26 mouse cellular contexts compared by ENCODE assay signal in genomic region chr2:138838846-138839245, GRCm38 (mm10).
DNase-seq lines count a peak whose midpoint lies in the region; ATAC-seq and TF ChIP-seq lines count a peak whose summit lies in the region.
"Had no signal": no experiment of that assay in that cellular context is flagged by ENCODE, and none has a peak within 500 bp of the region (broad histone marks: within the 10 kb centered on the region; RNA-seq: fewer than 3 reads in every experiment).

No protein-coding gene starts in this region.

- H3K9me3 ChIP-seq in hindbrain, embryonic 11.5 days (ENCODE audit: control insufficient read depth, low read length): no peaks in the 10 kb centered on the region
- H3K9me3 ChIP-seq in hindbrain, embryonic 16.5 days (ENCODE audit: control insufficient read depth, low read length): no peaks in the 10 kb centered on the region
- H3K9me3 ChIP-seq: embryonic facial prominence, embryonic 13.5 days; embryonic facial prominence, embryonic 15.5 days; forebrain, embryonic 10.5 days; forebrain, embryonic 12.5 days had no signal

- no peaks in the 10 kb centered on the region for H3K36me3 ChIP-seq in hindbrain, embryonic 11.5 days (ENCODE audit: control insufficient read depth, insufficient read depth, low read length)
- no peaks in the 10 kb centered on the region for H3K36me3 ChIP-seq in hindbrain, embryonic 16.5 days (ENCODE audit: control insufficient read depth, insufficient read depth, low read length)
- H3K36me3 ChIP-seq: embryonic facial prominence, embryonic 13.5 days; embryonic facial prominence, embryonic 15.5 days; forebrain, embryonic 10.5 days; forebrain, embryonic 12.5 days; G1E had no signal

- ATAC-seq in hindbrain, embryonic 11.5 days (ENCODE audit: low FRiP score): 0 out of 2 replicates have a peak, but pooled peaks have one; percentile 27
- ATAC-seq in hindbrain, embryonic 16.5 days: no peak
- ATAC-seq: CD4-positive, CD25-positive, alpha-beta regulatory T cell, adult 4 months; forebrain, embryonic 14.5 days; forebrain, embryonic 16.5 days; Patski had no signal

- H3K9ac ChIP-seq in hindbrain, embryonic 11.5 days (ENCODE audit: low read depth, low read length): no peak overlapping the region
- H3K9ac ChIP-seq in hindbrain, embryonic 16.5 days (ENCODE audit: low read depth, low read length): no peak overlapping the region
- H3K9ac ChIP-seq: embryonic facial prominence, embryonic 13.5 days; embryonic facial prominence, embryonic 15.5 days; forebrain, embryonic 12.5 days had no signal

- 44% methylated on average over 3 of the region's 3 CpGs for WGBS in hindbrain, embryonic 11.5 days
- 29% methylated on average over 3 of the region's 3 CpGs for WGBS in hindbrain, embryonic 16.5 days

- no peaks in the 10 kb centered on the region for H3K4me1 ChIP-seq in hindbrain, embryonic 11.5 days (replicated peaks; ENCODE audit: control insufficient read depth, insufficient read depth, low read length)
- H3K4me1 ChIP-seq in hindbrain, embryonic 16.5 days (ENCODE audit: control insufficient read depth, insufficient read depth, low read depth, low read length): no peaks in the 10 kb centered on the region
- H3K4me1 ChIP-seq: embryonic facial prominence, embryonic 13.5 days; embryonic facial prominence, embryonic 15.5 days; forebrain, embryonic 10.5 days; forebrain, embryonic 12.5 days had no signal

- TF ChIP-seq POLR2A in brain, embryonic 14.5 days (IDR thresholded peaks at IDR 0.05; ENCODE audit: borderline replicate concordance, extremely low read depth, insufficient read depth, insufficient read length, poor library complexity, severe bottlenecking): no peak

- H3K4me2 ChIP-seq in hindbrain, embryonic 11.5 days (replicated peaks; ENCODE audit: low read depth, low read length): no peak overlapping the region
- no peak overlapping the region for H3K4me2 ChIP-seq in hindbrain, embryonic 16.5 days (ENCODE audit: low read length)
- H3K4me2 ChIP-seq: embryonic facial prominence, embryonic 13.5 days; embryonic facial prominence, embryonic 15.5 days; forebrain, embryonic 12.5 days had no signal

- DNase-seq in cerebellum, postnatal 10 days: peak; percentile 25 to 56
- no peak for DNase-seq in cerebellum, postnatal 4 days (ENCODE audit: low spot score in 2 of 2)
- DNase-seq in hindbrain, embryonic 11.5 days (ENCODE audit: low spot score): no peak
- DNase-seq in R1 (ENCODE audit: low read depth, low spot score): peak; percentile 4
- peak; percentile 28 for DNase-seq in brain, embryonic 14.5 days (ENCODE audit: low read depth)
- no peak for DNase-seq in urinary bladder, postnatal 4 days (ENCODE audit: low spot score in 2 of 2)
- DNase-seq: adrenal gland, adult 2 months; adrenal gland, postnatal 10 days; adrenal gland, postnatal 25 days; B cell, adult 2 months; cerebellum, adult 11 months; cerebellum, adult 18-20 months; cerebellum, adult 9-10 months; embryo, embryonic 11 days had no signal

- H3K4me3 ChIP-seq in hindbrain, embryonic 11.5 days (ENCODE audit: low read depth, low read length): no peak overlapping the region
- no peak overlapping the region for H3K4me3 ChIP-seq in hindbrain, embryonic 16.5 days (ENCODE audit: low read length)
- H3K4me3 ChIP-seq: embryonic facial prominence, embryonic 13.5 days; embryonic facial prominence, embryonic 15.5 days; erythroblast, embryonic 14.5 days; forebrain, embryonic 10.5 days; forebrain, embryonic 12.5 days had no signal

- no peak for TF ChIP-seq CTCF in brain, embryonic 14.5 days (IDR thresholded peaks at IDR 0.05; ENCODE audit: borderline replicate concordance, extremely low read depth, insufficient read depth, insufficient read length)

- no peaks in the 10 kb centered on the region for H3K27me3 ChIP-seq in hindbrain, embryonic 11.5 days (ENCODE audit: control insufficient read depth, insufficient read depth, low read length)
- no peaks in the 10 kb centered on the region for H3K27me3 ChIP-seq in hindbrain, embryonic 16.5 days (replicated peaks; ENCODE audit: control insufficient read depth, insufficient read depth, low read length)
- H3K27me3 ChIP-seq: CH12.LX; embryonic facial prominence, embryonic 13.5 days; embryonic facial prominence, embryonic 15.5 days; forebrain, embryonic 12.5 days; Patski had no signal

- no peak overlapping the region for H3K27ac ChIP-seq in hindbrain, embryonic 11.5 days (ENCODE audit: low read depth, low read length)
- H3K27ac ChIP-seq in hindbrain, embryonic 16.5 days (ENCODE audit: low read depth, low read length): no peak overlapping the region
- H3K27ac ChIP-seq: embryonic facial prominence, embryonic 13.5 days; embryonic facial prominence, embryonic 15.5 days; forebrain, embryonic 10.5 days; forebrain, embryonic 12.5 days had no signal

Comparison
In these comparisons a context has a peak if more than half of its experiments do, and no peak if none do; other contexts are left out.
1. DNase-seq: peak in cerebellum, postnatal 10 days (2 of 2), R1 (single experiment) and brain, embryonic 14.5 days (single experiment); none in cerebellum, postnatal 4 days (0 of 2), hindbrain, embryonic 11.5 days (single experiment) and urinary bladder, postnatal 4 days (0 of 2).